Comparison of ENCODE assay signal across 8 mouse cellular contexts in genomic region chr15:102692991-102693411, GRCm38 (mm10). TPM values are rescaled to one million over a fixed set of nuclear protein-coding genes. Genes with fewer than 3 reads are reported as not detected.
DNase-seq lines count a peak whose midpoint lies in the region; ATAC-seq and TF ChIP-seq lines count a peak whose summit lies in the region.

No protein-coding gene starts in this region.

- H3K9me3 ChIP-seq in heart, postnatal 0 days (replicated peaks; ENCODE audit: control insufficient read depth, low read length): no peaks in the 10 kb centered on the region
- no peaks in the 10 kb centered on the region for H3K9me3 ChIP-seq in liver, postnatal 0 days (ENCODE audit: low read length)
- no peaks in the 10 kb centered on the region for H3K9me3 ChIP-seq in neural tube, embryonic 11.5 days (ENCODE audit: control insufficient read depth, low read length)

- H3K36me3 ChIP-seq in heart, postnatal 0 days (replicated peaks; ENCODE audit: control insufficient read depth, insufficient read depth, low read length): no peaks in the 10 kb centered on the region
- no peaks in the 10 kb centered on the region for H3K36me3 ChIP-seq in liver, postnatal 0 days (replicated peaks; ENCODE audit: insufficient read depth, low read length)
- H3K36me3 ChIP-seq in neural tube, embryonic 11.5 days (ENCODE audit: control insufficient read depth, insufficient read depth, low read length): no peaks in the 10 kb centered on the region

- TF ChIP-seq CTCF in bone marrow, adult 2 months (IDR thresholded peaks at IDR 0.05; ENCODE audit: control insufficient read depth, insufficient read depth, low read length): peak; percentile 32; the same call in 1 of the 2 replicates
- peak; percentile 56 for TF ChIP-seq CTCF in embryonic fibroblast, embryonic 13.5 days (IDR thresholded peaks at IDR 0.05; ENCODE audit: borderline replicate concordance, insufficient read depth, low read length)
- peak; percentile 62 for TF ChIP-seq CTCF in heart, postnatal 0 days (IDR thresholded peaks at IDR 0.05; ENCODE audit: low read depth)
- peak; percentile 66 for TF ChIP-seq CTCF in liver, postnatal 0 days (IDR thresholded peaks at IDR 0.05; ENCODE audit: low read depth)

- no peak for TF ChIP-seq EP300 in heart, postnatal 0 days (IDR thresholded peaks at IDR 0.05; ENCODE audit: low read depth)
- TF ChIP-seq EP300 in liver, postnatal 0 days (IDR thresholded peaks at IDR 0.05; ENCODE audit: low read depth): no peak

- peaks cover 76% of the 10 kb centered on the region for H3K27me3 ChIP-seq in heart, postnatal 0 days (ENCODE audit: control insufficient read depth, insufficient read depth, low read length)
- H3K27me3 ChIP-seq in liver, postnatal 0 days (ENCODE audit: insufficient read depth, low read length): peaks cover 79% of the 10 kb centered on the region
- peaks cover 67% of the 10 kb centered on the region for H3K27me3 ChIP-seq in neural tube, embryonic 11.5 days (ENCODE audit: control insufficient read depth, insufficient read depth, low read length)

- DNase-seq in CD4-positive, CD25-positive, alpha-beta regulatory T cell, adult 2 months (ENCODE audit: low read depth, low spot score): peak; percentile 68
- no peak for DNase-seq in heart, postnatal 0 days (ENCODE audit: low spot score)
- DNase-seq in kidney, postnatal 14 days: peak; percentile 71
- peak; percentile 57 for DNase-seq in liver, postnatal 0 days
- DNase-seq in neural tube, embryonic 11.5 days (ENCODE audit: low spot score): peak; percentile 88
- DNase-seq in thymus, postnatal 14 days: peak; percentile 61

- TF ChIP-seq POLR2A in bone marrow, adult 2 months (IDR thresholded peaks at IDR 0.05; ENCODE audit: borderline replicate concordance, control insufficient read depth, low read depth, low read length): no peak
- no peak for TF ChIP-seq POLR2A in embryonic fibroblast, embryonic 13.5 days (IDR thresholded peaks at IDR 0.05; ENCODE audit: low read depth, low read length)

- no peak overlapping the region for H3K27ac ChIP-seq in bone marrow, adult 2 months (ENCODE audit: control insufficient read depth, insufficient read depth, low read depth, low read length, poor library complexity)
- H3K27ac ChIP-seq in embryonic fibroblast, embryonic 13.5 days (ENCODE audit: insufficient read depth, low read length): no peak overlapping the region
- H3K27ac ChIP-seq in heart, postnatal 0 days (ENCODE audit: low read depth): no peak overlapping the region
- no peak overlapping the region for H3K27ac ChIP-seq in liver, postnatal 0 days (ENCODE audit: low read depth)
- peak overlapping the region; percentile 73 for H3K27ac ChIP-seq in neural tube, embryonic 11.5 days (ENCODE audit: low read depth, low read length)

- WGBS in bone marrow, adult 2 months: under 1% methylated on average over 32 of the region's 32 CpGs
- under 1% methylated on average over 31 of the region's 32 CpGs for WGBS in heart, postnatal 0 days
- 1% methylated on average over 32 of the region's 32 CpGs for WGBS in liver, postnatal 0 days (ENCODE audit: insufficient replicate concordance)
- under 1% methylated on average over 32 of the region's 32 CpGs for WGBS in neural tube, embryonic 11.5 days

- H3K4me3 ChIP-seq in bone marrow, adult 2 months (replicated peaks; ENCODE audit: control insufficient read depth, low read depth, low read length): no peak overlapping the region
- H3K4me3 ChIP-seq in embryonic fibroblast, embryonic 13.5 days (ENCODE audit: insufficient read depth, low read length): peak overlapping the region; percentile 55
- peak overlapping the region; percentile 54 for H3K4me3 ChIP-seq in heart, postnatal 0 days (ENCODE audit: low read depth, low read length)
- peak overlapping the region; percentile 49 for H3K4me3 ChIP-seq in liver, postnatal 0 days (ENCODE audit: low read depth, low read length)
- peak overlapping the region; percentile 36 for H3K4me3 ChIP-seq in neural tube, embryonic 11.5 days (ENCODE audit: low read depth, low read length)

- peak overlapping the region; percentile 21; the same call in 1 of the 2 replicates for H3K9ac ChIP-seq in heart, postnatal 0 days (replicated peaks; ENCODE audit: low read depth, low read length)
- H3K9ac ChIP-seq in liver, postnatal 0 days (replicated peaks): no peak overlapping the region
- H3K9ac ChIP-seq in neural tube, embryonic 11.5 days (ENCODE audit: low read length): peak overlapping the region; percentile 44

- H3K4me2 ChIP-seq in heart, postnatal 0 days (ENCODE audit: low read depth, low read length): peak overlapping the region; percentile 87
- H3K4me2 ChIP-seq in liver, postnatal 0 days (ENCODE audit: low read depth, low read length): peak overlapping the region; percentile 74
- H3K4me2 ChIP-seq in neural tube, embryonic 11.5 days (ENCODE audit: low read depth): peak overlapping the region; percentile 55

- peak; percentile 79 for ATAC-seq in heart, postnatal 0 days (ENCODE audit: insufficient read depth, low read depth)
- peak; percentile 29; the same call in 1 of the 2 replicates for ATAC-seq in liver, postnatal 0 days
- ATAC-seq in neural tube, embryonic 11.5 days (ENCODE audit: insufficient read depth, low FRiP score, low TSS enrichment): peak; percentile 84

- no peaks in the 10 kb centered on the region for H3K4me1 ChIP-seq in bone marrow, adult 2 months (ENCODE audit: control insufficient read depth, insufficient read depth, low read length)
- H3K4me1 ChIP-seq in embryonic fibroblast, embryonic 13.5 days (ENCODE audit: control insufficient read depth, insufficient read depth, low read length): no peaks in the 10 kb centered on the region
- H3K4me1 ChIP-seq in heart, postnatal 0 days (ENCODE audit: control insufficient read depth, insufficient read depth): no peaks in the 10 kb centered on the region
- peaks cover 7% of the 10 kb centered on the region; the same call in 1 of the 2 replicates for H3K4me1 ChIP-seq in liver, postnatal 0 days (ENCODE audit: insufficient read depth)
- H3K4me1 ChIP-seq in neural tube, embryonic 11.5 days (ENCODE audit: control insufficient read depth, insufficient read depth, low read length): peaks cover 12% of the 10 kb centered on the region

RNA-seq across cellular contexts. Expression of gene Atp5g2, which starts 20.8 kb away (rescaled TPM):
- polyA plus RNA-seq in bone marrow, adult 2 months (2011; ENCODE audit: insufficient read depth, insufficient read length, low replicate concordance, missing spikeins): 189 and 212 TPM in 2 replicates
- 60.3 and 158 TPM in 2 replicates for polyA plus RNA-seq in embryonic fibroblast, embryonic 13.5 days (2011; ENCODE audit: insufficient read length, low read depth, missing spikeins)
- 377 and 462 TPM in 2 replicates for total RNA-seq in heart, postnatal 0 days (2014; rRNA removed; ENCODE audit: low replicate concordance)
- polyA plus RNA-seq in heart, postnatal 0 days (2015; fragmentation: Nextera tagmentation; extraction: Ambion mirVana): 108 and 125 TPM in 2 replicates
- 49.2 and 53.0 TPM in 2 replicates for polyA plus RNA-seq in liver, postnatal 0 days (2015; fragmentation: Nextera tagmentation; extraction: Ambion mirVana)
- 64.9 and 66.5 TPM in 2 replicates for polyA plus RNA-seq in neural tube, embryonic 11.5 days (2014; fragmentation: Nextera tagmentation; extraction: Ambion mirVana)

RNA-seq across cellular contexts. Expression of gene Calcoco1, which starts 29.0 kb away (rescaled TPM):
- 24.4 and 28.0 TPM in 2 replicates for polyA plus RNA-seq in bone marrow, adult 2 months (2011; ENCODE audit: insufficient read depth, insufficient read length, low replicate concordance, missing spikeins)
- polyA plus RNA-seq in embryonic fibroblast, embryonic 13.5 days (2011; ENCODE audit: insufficient read length, low read depth, missing spikeins): 35.0 and 44.0 TPM in 2 replicates
- 85.9 and 89.5 TPM in 2 replicates for total RNA-seq in heart, postnatal 0 days (2014; rRNA removed; ENCODE audit: low replicate concordance)
- 80.7 and 82.9 TPM in 2 replicates for polyA plus RNA-seq in heart, postnatal 0 days (2015; fragmentation: Nextera tagmentation; extraction: Ambion mirVana)
- polyA plus RNA-seq in liver, postnatal 0 days (2015; fragmentation: Nextera tagmentation; extraction: Ambion mirVana): 11.1 and 14.0 TPM in 2 replicates
- polyA plus RNA-seq in neural tube, embryonic 11.5 days (2014; fragmentation: Nextera tagmentation; extraction: Ambion mirVana): 36.7 and 40.9 TPM in 2 replicates

Comparison
In these comparisons a context has a peak if more than half of its experiments do, and no peak if none do; other contexts are left out.
1. ATAC-seq: peak in every context shown above with its lines; median percentile 84 in neural tube, embryonic 11.5 days; 79 in heart, postnatal 0 days; 29 in liver, postnatal 0 days.